Mouse (Mus musculus) urinary bladder, postnatal 25 days (tissue): ENCODE measurements around the gene Gmppa.
A peak's percentile ranks its signal among the peaks of the same experiment; 100 is the strongest.

Experiments
- DNase-seq: peaks from one replicate; pipeline ENCODE4 v3.0.0; 2022; ENCODE audit warnings: low spot score

The Gmppa gene

GRCm38 (mm10) chr1:75422823-75423471 is 12.8 kb upstream of the Gmppa start:
- no peak for DNase-seq

DNA sequence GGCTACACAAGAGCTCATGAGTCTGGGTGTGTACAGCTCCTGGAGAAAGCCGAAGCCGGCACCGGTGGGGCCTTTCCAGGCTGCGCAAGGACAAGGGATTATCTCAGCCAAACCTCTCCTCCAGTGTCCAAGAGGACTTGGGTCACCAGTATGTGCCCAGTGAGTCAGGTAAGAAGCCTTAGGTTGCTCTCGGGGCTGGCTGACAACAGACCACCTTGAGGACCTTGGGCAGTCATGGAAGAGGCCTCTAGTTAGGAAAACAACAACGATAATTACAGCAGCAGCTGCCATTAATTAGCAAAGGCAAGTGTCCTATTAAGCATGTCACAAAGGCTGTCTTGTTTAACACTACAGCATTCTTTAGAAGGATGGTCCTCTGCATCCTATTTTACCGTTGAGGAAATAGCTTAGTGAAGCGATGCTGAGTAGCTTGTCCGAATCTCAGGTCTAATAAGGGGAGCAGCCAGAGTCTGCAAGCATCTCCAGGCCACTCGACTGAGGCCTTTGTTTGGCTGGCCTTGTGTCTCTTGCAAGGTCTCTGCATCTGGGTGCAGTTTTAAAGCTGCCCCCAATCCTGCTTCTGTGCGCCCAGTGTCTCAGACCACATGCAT is 11.8 kb upstream of the Gmppa start:
- no peak for DNase-seq

DNA sequence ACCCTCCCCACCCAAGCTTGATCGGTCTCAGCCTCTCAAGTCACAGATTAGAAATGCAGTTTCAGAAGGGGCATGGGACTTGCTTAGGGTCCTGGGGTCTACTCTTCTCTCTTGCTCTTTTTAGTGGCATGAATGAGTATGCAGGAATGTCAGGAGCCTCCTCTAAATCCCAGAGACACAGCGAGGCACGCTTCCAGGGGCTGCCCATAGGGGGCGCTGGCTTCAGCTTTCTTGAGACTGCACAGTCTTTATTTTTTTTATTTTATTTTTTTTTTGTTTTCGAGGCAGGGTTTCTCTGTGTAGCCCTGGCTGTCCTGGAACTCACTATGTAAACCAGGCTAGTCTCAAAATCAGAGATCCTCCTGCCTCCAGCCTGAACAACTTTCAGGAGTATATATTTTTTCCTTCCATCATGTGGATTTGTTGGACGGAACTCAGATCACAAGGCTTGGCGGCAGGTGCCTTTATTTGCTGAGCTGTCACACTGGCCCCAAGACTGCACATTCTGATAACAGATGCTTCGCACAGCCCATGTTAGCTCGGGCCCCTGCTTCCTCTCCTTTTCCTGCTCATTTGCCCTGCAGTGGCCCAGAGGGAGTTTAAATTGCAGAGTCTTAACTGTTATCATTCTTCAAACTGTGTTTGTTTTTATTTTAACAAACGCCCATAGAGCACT is 9.8 kb upstream of the Gmppa start:
- DNase-seq = no peak

DNA sequence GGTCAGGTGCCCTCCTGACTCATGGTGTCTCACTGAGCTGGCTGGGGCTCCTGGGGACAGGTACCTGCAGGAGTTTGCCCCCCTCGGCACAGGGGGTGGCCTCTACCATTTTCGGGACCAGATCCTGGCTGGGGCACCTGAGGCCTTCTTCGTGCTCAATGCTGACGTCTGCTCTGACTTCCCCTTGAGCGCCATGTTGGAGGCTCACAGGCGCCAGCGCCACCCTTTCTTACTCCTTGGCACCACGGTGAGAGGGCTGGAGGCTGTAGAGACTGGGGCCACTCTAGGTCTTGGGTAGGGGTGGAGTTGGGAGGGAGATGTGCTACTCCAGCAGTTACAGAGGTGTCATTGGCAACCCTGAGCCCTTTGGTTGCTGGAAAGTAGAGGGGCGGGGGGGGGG is 3.1 kb downstream of the Gmppa start:
- DNase-seq = no peak

- DNase-seq = no peak
Measured at GRCm38 (mm10) chr1:75440661-75441060, 4.9 kb downstream of the Gmppa start.

- no peak for DNase-seq
Measured at GRCm38 (mm10) chr1:75441471-75441996, 5.8 kb downstream of the Gmppa start.

DNA sequence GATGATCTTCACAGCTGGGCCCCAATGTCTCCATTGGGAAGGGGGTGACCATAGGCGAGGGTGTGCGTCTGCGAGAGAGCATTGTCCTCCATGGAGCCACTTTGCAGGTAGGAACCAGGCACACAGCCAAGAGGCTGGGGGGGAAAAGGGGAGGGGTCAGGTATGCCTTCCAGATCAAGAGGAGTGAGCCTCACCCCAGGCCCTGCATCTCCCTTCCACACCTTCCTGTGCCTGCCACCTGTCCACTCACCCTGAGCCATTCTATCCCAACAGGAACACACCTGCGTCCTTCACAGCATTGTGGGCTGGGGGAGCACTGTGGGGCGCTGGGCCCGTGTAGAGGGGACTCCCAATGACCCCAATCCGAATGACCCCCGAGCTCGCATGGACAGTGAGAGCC is 6.4 kb downstream of the Gmppa start:
- no peak for DNase-seq

GRCm38 (mm10) chr1:75442811-75443210 is 7.1 kb downstream of the Gmppa start:
- no peak for DNase-seq

- DNase-seq = no peak
Measured at GRCm38 (mm10) chr1:75443247-75444024, 7.7 kb downstream of the Gmppa start.

- no peak for DNase-seq
Measured at GRCm38 (mm10) chr1:75444208-75444607, 8.5 kb downstream of the Gmppa start.

DNA sequence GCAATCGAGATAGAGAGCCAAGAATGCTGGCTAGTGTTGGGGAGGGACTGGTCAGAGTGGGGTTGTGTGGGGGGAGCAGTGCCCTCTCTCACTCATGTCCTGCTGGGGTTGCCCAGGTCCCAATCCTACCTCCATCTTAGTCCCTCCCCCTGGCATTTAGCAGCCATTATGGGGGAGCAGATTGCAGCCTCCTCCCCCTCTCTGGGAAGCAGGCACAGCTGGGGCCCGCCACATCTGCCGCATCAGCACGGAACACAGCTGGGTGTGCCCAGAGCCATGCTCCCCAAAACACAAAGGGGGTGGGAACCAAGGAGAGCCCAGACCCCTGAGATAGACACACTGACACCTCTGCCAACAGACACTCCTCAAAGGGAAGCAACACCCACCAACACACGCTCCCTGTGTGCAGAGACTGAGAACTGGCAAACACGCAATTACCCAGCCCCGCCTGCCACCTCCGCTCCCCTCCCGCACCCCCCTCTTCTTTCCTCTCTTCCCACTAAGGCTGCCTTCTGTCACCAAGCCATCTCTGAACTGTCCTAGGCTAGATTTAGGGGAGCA is 9.5 kb downstream of the Gmppa start:
- DNase-seq = no peak

DNA sequence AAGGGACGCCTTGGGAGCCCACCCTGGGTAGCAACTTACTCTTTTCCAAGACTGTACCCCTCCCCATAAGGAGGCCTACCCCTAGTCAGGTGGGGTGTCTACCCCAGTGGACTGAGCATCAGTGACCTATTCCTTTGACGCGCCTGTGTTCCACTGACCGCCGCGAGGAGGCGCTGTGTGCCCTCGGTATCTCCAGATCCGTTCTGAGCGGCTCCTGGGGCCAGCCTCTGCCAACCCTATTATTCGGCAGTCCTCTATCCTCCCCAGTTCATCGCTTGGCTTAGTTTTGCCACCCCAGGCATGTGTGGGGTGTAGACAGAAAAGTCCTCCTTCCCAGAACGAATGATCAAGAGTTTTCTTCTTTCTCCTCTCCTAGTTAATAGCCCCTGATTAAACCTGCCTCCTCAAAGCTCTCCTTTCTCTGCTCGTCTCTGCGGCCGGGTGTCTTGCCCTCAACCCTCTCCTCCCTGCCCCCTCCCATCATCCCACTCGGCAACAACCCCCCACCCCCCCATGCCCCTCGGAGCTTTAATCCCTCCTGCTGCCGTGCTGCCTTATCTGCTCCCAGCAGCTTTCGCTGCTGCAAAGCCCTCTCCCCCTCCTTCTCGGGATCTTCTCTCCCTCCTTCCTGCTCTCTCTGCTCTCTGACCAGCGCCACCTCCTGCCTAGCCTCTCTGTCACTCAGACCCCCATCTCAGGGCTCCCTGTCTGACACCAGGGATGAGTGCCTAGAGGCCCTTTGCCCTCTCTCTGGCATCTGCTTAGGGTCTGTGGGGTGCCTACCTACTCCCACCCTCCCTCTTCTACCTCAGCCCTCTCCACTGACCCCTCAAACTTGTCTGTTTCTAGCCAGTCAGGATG is 10.3 kb downstream of the Gmppa start:
- peak; percentile 73 for DNase-seq

DNA sequence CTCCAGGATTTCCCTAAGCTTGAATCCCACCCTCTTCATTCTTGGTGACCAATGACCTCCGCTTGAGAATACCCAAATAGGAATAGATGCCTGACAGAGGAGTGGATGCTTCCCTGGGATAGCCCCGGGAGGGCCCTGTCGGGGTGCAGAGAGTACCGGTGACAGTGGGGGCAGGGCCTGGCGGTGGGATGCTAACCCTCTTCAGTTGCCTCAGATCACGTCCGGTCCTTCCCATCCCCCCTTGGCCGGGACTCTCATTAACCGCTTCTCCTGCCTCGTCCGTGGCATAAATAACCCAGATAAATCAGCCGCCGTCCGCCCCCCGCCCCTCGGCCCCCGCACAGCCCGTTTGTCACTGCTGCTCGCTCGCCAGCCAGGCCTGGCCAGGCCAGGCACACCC is 10.9 kb downstream of the Gmppa start:
- DNase-seq = no peak

GRCm38 (mm10) chr1:75447265-75448051 is 11.7 kb downstream of the Gmppa start:
- no peak for DNase-seq

- no peak for DNase-seq
Measured at GRCm38 (mm10) chr1:75448052-75448431, 12.3 kb downstream of the Gmppa start.

DNA sequence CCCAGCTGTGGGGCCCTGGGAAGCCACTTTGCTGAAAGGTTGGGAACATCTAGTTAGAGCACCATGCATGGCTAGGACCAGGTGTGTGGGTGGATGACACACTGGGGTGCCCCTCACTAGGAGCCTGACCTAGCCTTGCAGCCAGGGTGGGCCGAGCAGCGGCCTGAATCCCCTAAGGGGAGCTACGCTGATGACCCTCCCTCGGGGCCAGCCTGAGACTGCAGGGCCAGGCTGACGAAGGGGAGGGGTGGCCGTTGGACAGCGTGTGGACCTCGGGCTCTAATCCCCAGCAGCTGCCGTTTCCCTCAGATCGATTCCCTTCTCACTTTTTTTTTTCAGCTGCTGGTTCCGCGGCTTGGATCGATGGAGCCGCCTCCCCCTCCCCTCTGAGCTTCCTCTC is 13.2 kb downstream of the Gmppa start:
- DNase-seq = no peak

DNA sequence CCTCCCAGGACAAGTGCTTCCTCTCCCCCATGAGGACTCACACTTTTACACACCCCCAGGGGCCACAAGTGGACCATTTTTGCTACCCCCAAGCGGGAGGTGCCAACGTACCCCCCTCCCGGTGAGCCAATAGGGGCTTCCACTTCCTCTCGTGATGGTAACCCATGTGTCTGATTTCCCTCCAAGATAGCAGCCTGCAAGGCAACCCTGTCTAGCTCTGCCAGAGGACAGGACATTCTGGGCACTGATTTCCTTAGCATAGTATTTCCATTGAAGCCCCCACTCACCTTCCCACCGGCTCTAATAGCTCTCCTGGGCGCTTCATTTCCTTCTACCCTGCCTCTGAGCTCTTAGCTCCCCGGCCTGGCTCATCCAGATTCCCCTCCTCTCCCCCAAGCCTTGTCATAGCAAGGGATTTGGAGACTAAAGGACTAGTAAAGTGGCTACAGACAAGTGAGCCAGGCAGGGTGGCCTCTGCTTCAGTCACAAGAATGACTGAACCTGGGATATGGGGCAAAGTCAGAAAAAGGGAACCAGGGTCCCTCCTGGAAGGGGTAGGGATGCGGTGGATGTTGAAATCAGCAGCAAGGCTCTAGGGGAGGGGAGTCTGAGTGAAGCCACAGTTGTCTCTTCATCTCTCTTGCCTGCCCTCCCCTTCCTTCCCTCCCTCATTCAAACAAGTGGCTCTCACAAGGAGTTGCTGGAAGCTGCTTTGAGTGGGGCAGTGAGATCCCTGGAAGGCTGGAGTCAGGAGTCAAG is 13.8 kb downstream of the Gmppa start:
- no peak for DNase-seq

- no peak for DNase-seq
Measured at GRCm38 (mm10) chr1:75450314-75451005, 14.7 kb downstream of the Gmppa start, which contains the start of gene Asic4. TSS of gene Asic4 (plus strand) at chr1:75450436.

DNA sequence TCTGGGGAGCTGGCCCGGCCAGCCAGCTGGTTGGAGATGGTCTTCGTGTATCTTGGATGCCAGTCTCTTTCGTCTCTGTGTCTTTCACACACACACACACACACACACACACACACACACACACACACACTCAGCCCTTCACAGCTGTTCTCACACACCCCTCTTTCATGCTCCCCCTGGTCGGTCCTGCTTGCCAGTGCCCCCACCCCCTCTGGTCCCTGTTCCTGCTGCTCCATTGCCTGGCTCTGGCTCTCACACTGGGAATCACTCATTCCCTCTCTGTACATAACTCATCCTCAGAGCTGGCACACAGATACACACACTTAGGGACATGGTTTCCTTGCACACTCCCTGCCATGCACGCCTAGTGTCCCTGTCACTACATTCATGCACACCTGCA is 16.2 kb downstream of the Gmppa start:
- DNase-seq = no peak
